Mouse (Mus musculus): ENCODE data around the gene Ndufs2.
A peak's percentile ranks its signal among the peaks of the same experiment; 100 is the strongest.

Ndufs2 gene

DNA sequence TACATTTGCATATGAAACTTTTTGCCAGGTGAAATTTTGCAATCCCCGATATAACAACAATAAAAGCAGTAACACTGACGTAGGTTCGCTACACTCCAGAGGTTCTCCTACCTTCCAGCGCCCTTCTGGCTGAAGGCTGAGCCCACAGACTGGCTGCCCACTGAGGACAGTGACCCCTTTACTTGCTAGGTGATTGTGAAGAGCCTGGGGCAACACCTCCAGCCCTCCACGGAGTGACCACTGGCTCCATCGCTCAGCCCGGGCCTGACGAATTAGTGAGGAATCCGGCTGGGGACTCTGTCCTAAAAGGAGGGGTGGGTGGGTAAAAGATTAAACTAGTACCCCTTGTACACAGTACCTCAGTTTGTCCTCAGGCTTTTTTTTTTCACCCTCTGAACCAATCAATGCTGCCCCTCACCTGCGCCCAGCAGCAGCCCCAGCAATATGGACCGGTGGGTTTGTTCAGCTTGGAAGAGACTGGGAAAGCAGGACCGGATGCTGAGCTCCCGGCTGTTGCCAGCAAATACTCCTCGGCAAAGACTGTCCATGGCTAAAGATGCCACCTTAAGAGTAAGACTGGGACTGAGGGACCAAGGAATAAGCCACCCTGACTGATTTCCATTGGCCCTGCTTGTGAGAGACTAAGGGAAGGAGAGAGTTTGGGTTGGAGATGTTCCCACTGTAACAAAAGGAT is 28.0 kb upstream of the Ndufs2 start:
- DNase-seq (ENCODE audit: low read depth, low spot score) = no peak

DNA sequence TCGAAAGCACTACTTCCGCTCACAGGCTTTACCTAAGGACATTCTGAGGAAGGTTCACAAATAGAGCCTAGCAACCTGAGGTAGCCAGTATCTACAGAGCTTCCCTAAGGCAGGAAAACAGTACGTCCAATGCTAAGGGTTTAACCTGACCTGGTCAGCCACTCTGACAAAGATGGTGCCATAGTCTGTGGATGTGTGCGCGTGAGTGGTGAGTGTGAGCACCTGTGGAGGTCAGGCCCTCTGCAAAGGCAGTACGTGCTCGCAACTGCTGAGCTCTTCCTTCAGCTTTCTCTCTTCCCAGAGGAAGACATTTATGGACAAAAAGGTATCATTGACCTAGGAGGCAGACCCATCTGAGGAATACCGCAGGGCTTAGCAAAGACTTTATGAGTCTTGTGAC is 27.2 kb upstream of the Ndufs2 start:
- DNase-seq (ENCODE audit: low read depth, low spot score) = no peak

DNA sequence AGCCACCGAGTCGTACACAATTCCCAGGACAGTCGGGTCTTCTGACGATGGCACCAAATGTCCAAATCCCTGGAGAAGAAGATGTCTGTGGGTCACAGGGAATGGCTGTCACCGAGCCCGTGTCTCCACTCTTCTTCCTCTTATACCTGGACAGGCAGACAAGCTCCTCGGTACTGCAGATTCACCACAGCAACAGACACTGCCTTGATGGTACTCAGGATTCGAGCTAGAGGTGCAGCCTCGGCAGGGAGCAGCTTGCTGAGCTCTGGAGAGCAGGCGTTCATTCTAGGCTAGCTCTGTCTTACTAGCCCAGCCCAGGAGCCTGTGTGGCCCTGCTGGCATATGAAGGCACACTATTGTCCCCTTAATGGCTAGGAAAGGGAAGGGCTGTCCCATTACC is 26.5 kb upstream of the Ndufs2 start:
- DNase-seq (ENCODE audit: low read depth, low spot score) = no peak

DNA sequence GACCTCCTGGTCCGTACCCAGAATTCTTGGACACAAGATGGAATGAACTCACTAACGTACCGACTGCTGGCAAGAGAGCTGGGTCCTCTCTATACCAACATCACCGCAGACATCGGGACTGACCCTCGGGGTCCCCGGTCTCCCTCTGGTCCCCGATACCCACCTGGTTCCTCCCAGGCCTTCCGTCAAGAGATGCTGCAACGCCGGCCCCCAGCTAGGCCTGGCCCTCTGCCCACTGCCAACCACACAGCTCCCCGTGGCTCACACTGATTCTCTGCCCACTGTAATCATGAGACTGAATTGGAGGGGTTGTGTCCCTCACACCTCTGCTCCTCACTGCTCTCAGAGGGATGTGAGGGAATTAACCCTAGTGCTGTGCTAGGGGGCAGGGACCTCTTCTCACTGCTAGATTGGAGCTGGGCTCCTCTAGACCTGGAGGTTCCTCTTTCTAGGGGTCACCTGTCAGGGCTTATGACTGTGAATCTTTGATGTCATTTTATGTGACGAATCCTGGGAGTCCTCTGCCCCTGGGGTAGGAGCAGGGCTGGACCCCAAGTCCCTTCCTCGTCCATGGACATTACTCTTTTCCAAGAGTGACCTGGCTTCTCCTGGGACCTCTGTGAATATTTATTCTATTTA is 25.0 kb upstream of the Ndufs2 start:
- no peak for DNase-seq (ENCODE audit: low read depth, low spot score)

DNA sequence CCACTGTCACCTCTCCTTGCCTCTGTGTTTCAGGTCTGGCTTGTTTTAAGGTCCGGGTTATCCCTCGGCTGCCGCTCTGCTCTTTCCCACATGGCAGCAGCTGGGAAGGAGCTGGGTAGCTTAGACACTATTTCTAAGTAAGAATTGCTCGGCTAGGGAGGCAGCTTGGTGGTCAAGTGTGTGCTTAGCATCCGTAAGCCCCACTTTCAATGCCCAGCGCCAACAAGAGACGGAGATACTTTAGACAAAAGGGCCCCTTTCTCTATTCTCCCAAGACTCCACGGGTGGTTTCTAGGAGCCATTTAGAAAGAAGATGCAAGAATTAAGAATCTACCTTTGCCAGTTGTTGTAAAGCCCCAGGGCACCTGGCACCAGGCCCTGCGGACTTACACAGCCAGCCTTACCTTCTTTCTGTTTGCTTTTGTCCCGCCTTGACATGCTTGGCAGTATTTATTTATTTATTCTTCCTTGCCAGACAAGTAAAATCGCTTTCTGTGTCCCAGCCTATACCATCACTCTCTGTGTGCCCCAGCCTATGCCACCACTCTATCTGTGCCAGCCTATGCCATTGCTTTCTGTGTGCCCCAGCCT is 24.1 kb upstream of the Ndufs2 start:
- DNase-seq (ENCODE audit: low read depth, low spot score) = no peak

DNA sequence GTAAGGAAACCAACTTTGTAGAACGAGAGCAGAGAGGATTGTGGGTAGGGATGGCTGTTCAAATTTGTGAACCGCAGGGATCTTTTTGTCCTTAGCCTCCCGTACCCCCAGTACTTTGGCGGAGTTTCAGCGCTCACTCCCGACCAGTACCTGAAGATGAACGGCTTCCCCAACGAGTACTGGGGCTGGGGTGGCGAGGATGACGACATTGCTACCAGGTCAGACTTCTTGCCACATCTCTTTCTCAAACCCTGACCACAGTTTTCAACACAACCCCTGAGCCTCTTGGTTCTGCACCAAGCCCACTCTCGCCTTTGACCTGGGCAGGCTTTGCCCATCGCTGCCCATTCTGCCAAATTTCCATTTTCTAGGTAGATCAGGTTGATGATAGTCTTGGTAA is 23.0 kb upstream of the Ndufs2 start:
- no peak for DNase-seq (ENCODE audit: low read depth, low spot score)

DNA sequence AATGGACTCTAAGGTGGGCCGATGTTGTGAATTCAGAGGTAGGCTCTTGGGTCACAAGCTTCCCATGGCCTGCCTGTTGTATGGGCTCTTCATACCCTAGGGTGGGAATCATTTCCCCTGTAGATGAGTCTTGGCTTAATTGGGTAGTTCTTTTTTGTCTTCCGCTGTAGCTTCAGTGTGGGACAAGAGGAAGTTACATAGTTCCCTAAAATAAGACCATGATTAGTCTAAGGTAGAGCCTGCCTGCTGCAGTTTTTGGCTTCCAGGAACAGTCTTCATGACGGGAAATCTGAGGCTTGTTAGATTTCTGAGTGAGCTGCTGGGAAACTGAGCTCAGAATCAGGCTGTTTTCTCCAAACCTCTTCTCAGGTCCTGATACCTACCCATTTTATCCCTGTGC is 20.9 kb upstream of the Ndufs2 start:
- DNase-seq (ENCODE audit: low read depth, low spot score) = no peak

DNA sequence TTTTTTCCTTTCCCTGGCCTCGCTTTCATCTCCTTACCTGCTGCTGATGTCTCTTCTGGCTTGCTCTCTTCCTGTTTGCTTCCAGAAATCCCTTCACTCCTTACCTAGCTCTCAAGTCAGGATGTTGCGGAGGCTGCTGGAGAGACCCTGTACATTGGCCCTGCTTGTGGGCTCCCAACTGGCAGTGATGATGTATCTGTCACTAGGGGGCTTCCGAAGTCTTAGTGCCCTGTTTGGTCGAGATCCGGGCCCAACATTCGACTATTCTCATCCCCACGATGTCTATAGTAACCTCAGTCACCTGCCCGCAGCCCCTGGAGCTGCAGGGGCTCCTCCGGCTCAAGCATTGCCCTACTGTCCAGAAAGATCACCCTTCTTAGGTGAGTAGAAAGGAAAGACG is 20.4 kb upstream of the Ndufs2 start:
- no peak for DNase-seq (ENCODE audit: low read depth, low spot score)

DNA sequence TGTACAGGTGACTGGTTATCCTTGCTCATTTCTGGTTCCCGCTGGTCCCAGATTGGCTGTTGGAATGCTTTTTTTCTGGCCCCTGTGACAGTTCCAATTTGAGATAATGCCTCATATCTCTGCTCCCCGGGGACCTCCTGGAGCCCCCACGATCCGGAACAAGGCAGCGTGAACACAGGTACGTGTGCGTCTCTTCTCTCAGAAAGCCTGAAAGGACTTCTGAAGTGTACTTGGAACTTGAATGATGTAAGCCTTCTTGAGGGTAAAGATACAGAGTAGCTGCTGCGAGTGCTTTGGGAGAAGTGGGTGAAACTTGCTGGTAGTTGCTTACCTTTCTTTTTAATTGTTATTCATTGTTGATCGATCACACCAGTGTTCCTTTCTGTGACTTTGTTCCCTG is 20.0 kb upstream of the Ndufs2 start:
- DNase-seq (ENCODE audit: low read depth, low spot score) = no peak

DNA sequence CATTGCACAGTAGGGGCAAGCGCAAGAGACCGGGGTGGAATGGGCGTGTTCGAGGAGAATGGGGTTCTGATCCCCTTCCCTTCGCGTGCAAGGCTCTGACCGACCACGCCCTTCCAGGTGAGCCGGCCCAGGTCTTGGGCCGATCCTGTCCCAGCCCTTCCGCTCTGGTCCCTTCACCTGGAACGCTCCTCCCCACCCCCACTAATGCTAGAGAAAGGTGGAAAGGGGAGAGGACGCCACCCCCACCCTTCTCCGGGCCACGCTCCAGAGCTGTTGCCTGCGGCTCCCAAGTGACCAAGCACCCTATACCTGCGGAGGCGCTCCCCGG is 19.3 kb upstream of the Ndufs2 start:
- peak; percentile 17 for DNase-seq (ENCODE audit: low read depth, low spot score)

DNA sequence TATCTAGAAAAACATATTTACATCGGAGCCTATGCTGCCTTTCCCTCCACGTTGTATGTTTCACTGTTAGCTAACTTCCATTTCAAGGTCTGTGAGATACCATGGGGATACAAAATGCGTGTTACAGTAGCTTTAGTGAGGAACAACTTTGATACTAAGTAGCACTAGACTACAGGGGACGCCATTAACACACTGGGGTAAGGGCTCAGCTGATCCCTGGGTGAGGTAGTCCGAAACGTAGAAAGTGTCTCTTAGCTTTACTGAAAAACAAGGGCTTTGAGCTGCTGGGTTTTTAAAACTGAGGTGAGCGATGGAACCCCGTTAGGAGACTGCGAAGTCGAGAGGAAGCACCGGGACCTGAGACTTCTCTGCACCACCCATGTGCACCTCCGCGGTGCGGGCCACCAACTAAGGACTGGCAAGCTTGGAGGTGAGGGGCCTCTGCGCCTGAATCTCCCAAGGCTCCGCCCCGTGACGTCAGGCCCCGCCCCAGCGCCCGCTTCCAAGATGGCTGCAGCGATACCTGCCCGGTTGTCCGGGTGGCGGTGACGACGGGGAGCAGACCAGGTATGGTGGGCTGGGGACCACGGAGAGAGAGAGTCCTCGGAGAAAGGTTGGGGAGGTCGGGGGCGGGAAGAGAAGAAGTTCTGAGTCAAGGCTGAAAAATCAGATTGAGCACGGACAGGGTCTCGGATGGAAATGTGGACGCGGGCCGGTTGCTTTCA is 18.8 kb upstream of the Ndufs2 start, which contains the start of gene B4galt3:
Gene B4galt3 (plus strand): TSS at position 481 of the 725 bp plus-strand sequence.
- peak; percentile 81 for DNase-seq (ENCODE audit: low read depth, low spot score)

DNA sequence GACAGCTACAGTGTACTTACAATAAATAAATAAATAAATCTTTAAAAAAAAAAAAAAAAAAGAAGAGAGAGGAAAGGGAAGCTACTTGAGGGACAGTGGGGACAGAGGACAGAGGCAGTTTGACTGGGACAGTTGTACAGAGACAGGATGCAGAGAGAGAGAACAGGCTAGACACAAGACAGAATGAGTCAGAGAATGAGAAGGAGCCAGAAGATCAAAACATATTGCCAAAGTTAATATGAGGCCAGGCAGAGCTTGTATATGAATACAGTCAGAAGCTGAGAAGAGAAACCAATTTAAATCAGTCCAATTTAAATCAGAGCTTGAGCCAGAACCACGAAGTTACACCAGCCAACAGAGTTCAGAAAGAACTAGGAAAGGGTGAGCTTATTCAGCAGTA is 17.2 kb upstream of the Ndufs2 start:
- DNase-seq (ENCODE audit: low read depth, low spot score) = peak; percentile 66

DNA sequence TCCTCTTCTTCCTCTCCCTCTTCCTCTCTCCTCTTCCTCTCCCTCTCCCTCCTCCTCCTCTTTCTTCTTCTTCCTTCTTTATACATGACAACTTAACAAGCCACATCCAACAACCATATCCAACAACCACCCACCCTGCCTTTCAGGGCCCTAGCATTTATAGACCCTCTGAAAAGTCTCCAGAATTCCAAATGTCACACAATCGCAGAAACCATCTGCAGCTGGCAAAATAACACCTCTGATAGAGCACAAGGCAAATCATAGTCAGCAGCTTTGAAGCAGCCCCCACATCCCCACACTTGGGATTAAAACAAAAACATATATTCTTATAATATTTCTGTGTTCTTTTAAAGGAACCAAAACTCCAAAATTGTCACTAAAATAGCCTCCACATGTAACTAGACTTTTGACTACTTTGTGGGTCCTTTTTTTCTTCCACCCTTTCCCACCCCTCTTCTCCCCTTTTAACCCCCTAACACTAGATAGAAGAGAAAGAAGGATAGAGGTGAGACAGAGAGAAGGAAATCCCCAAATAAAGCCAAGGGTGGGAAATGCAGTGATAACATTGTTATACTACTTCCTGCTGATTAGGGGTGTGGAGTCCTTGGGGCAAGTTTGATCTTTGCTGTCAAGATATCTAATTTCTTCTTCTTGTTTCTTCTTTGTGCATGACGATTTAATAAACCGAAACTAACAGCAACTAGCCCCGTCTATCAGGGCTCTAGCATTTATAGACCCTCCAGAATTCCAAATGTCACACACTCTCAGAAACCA is 15.0 kb upstream of the Ndufs2 start:
- DNase-seq (ENCODE audit: low read depth, low spot score) = no peak

DNA sequence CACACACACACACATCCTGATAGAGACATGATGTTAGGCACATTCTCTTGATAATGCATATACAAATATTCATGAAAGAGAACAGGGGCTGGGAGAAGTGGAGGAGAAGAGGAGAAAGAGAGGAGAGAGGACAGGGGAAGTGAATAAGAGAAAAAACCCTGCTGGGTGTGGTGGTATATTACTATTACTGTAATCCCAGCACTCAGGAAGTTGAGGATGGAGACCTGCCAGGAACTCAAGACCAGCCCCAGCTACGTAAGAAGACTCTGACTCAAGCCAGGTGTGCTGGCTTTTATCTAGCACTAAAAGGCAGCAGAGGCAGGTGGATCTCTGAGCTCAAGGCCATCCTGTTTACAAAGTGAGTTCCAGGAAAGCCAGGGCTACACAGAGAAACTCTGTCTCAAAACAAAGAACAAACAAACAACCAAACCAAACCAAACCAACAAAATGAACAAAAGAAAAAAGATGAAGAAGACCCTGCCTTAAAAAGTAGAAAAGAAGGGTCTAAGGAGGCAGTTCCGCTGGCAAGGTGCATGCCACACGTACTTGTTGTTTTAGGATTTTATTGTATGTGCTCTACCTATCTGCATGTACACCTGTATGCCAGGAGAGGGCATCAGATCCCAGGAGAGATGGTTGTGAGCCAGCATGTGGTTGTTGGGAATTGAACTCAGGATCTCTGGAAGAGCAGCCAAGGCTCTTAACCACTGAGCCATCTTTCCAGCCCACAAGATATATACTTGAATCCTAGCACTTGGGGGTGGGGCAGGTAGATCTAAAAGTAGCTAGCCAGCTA is 12.7 kb upstream of the Ndufs2 start:
- peak; percentile 57 for DNase-seq (ENCODE audit: low read depth, low spot score)

DNA sequence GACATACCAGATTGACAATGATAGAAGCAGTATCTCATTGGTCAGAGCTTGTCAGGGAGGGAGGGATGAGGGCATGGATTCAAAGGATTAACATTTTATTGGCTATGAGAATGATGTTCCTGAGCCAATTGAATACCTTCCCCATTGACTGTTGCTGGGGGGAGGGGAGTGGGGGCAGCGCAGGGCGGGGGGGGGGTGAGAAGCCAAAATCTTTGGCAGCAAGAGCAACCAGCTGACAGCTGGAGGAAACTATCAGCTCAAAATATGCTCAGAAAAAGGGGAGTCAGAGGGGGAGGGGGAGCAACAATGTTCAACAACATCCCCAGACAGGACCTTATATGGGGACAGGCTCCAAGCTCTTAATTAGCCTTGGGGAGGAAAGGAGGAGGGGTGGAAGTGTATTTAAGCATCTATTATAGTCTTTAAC is 12.0 kb upstream of the Ndufs2 start:
- peak; percentile 91 for DNase-seq (ENCODE audit: low read depth, low spot score)

DNA sequence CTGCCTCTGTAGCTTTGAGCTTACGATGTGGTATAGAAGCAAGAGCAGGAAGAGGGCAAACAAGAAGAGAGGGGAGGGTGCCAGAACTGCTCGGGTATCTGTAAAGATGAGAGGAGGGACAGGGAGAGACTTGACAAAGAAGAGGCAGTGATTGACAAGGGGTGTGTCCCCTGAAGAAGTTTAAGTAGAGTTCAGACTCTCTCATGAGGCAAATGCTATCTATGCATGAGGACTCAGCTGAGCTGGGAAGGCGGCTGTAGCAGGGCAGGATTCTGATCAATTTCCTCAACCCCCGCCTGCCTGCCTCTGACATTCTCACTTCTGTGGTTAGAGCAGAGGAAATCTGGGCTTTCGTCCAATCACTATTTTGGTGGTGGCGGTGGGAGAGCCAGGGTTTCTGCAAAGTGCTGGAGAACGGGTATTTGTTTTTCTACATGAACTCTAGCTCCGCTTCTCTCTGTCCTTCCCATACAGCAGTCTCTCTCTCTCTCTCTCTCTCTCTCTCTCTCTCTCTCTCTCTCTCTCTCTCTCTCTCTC is 11.5 kb upstream of the Ndufs2 start:
- DNase-seq (ENCODE audit: low read depth, low spot score) = peak; percentile 94

DNA sequence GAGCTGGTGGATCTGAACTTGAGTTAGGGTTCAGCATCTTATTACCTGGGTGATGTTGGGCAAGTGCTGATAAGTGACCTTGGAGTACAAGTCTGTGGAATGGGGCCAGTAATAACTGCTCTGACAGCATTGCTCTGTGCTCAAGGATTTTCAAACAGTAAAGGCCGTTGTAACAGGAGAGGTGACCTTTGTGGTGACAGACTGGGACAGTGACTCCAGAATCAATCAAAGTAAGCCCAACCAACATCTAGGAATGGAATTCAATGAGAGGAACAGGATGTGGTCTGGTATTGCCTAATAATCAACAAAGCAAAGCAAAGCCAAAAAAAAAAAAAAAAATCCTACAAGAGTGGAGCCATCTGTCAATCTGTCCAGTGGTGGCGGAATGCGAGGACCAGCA is 9.1 kb upstream of the Ndufs2 start:
- DNase-seq (ENCODE audit: low read depth, low spot score) = peak; percentile 19

DNA sequence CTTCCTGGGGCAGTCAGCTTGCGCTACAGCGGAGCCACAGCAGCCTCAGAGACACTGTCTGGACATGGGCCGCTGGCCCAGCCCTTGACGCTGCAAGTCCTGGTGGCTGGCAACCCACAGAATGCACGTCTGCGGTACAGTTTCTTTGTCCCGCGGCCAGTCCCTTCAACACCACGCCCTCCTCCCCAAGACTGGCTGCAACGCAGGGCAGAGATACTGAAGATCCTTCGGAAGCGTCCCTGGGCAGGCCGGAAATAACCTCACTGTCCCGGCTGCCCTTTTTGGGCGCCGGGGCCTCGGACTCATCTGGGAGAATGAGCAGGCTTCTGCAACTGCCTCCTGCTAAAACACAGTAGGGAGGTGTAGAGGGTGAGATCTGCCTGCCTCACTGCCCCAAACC is 7.7 kb upstream of the Ndufs2 start:
- no peak for DNase-seq (ENCODE audit: low read depth, low spot score)

DNA sequence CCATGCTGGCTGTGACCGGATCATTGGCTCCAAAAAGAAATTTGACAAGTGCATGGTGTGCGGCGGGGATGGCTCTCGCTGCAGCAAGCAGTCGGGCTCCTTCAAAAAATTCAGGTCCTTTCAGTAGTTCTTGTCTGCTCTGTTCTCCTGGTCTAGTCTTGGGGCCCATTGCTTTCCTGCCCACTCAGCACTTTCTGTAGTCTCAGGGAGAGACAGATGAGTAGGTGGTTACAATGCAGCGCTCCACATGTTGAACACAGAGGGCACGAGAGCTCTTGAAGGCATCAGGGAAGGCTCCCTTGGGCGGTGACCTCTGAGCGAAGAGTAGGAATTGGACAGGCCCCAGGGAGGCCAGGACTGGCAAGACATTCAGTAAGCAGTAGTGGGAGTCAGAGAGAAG is 6.6 kb upstream of the Ndufs2 start:
- DNase-seq (ENCODE audit: low read depth, low spot score) = no peak

DNA sequence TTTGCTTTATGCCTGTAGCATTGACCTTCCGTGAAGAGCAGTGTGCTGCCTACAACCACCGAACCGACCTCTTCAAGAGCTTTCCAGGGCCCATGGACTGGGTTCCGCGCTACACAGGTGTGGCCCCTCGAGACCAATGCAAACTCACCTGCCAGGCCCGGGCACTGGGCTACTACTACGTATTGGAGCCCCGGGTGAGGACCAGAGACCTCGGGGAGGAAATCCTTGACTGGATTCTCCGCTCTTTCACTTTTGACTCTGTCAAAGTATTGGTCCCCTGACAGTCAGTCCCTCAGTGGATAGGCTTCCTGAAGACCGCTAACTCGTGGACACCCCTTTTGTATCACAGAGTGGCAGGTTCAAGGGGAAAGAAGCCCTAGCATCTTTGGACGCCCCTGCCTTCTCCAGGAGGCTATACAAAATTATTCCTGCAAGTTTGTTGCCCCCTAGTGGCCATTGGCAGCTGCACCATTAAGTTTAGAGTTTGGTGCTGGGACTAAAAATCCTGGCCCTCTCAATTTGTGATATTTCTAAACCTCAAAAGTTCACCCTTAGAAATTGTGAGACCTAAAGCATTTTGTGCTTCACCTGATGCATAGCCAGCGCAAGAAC is 5.9 kb upstream of the Ndufs2 start:
- DNase-seq (ENCODE audit: low read depth, low spot score) = peak; percentile 85

Measured in 3T3-L1 (cell line).